Mouse (Mus musculus) CH12.LX (cell line): ENCODE data around the gene Cnot11. TPM values are rescaled to one million over a fixed set of nuclear protein-coding genes. Genes with fewer than 3 reads are reported as not detected.

Experiments
- DNase-seq: peaks from one replicate; pipeline ENCODE4 v3.0.0-alpha.2; 2013; ENCODE audit errors: extremely low read depth
- H3K27ac ChIP-seq: 2 replicates; pipeline ENCODE4 v1.5.1; 2012; ENCODE audit warnings: low read depth, mild to moderate bottlenecking, control low read depth, moderate library complexity; ENCODE audit not compliant: insufficient read depth
- H3K27me3 ChIP-seq: replicated peaks from 2 replicates; pipeline ENCODE3; 2012; ENCODE audit warnings: inconsistent platforms
- H3K36me3 ChIP-seq, 2 experiments: replicated peaks in 1 of 2; 2 replicates each; pipeline versions ENCODE3 to v1.6.1; 2012; ENCODE audit warnings: inconsistent platforms in 1 of 2, low read length in 1 of 2, mild to moderate bottlenecking in 1 of 2, mixed read lengths in 1 of 2, moderate library complexity in 1 of 2; ENCODE audit not compliant: control insufficient read depth in 1 of 2, insufficient read depth in 1 of 2
- H3K4me1 ChIP-seq, 2 experiments: 2 replicates each; pipeline ENCODE4 v1.6.1; 2012; ENCODE audit warnings: inconsistent platforms in 1 of 2, moderate library complexity in 1 of 2; ENCODE audit not compliant: insufficient read depth in 2 of 2, control insufficient read depth in 1 of 2
- H3K4me2 ChIP-seq: 2 replicates; pipeline ENCODE4 v1.6.1; 2012; ENCODE audit warnings: low read depth, mild to moderate bottlenecking, control low read depth; ENCODE audit not compliant: poor library complexity, insufficient read depth, severe bottlenecking
- H3K4me3 ChIP-seq, 3 experiments: fragments of 150-350 bp in 1 of 3; sonication (generic) in 1 of 3; replicated peaks in 1 of 3; 2 replicates each; pipeline versions ENCODE3 to v1.5.1; 2011 to 2012; ENCODE audit warnings: low read depth in 2 of 3, low read length in 2 of 3, mild to moderate bottlenecking in 2 of 3, moderate library complexity in 2 of 3, control low read depth in 1 of 3, improper control_type of control experiment in 1 of 3, inconsistent platforms in 1 of 3, mixed read lengths in 1 of 3; ENCODE audit not compliant: poor library complexity in 1 of 3
- H3K79me2 ChIP-seq: replicated peaks from 2 replicates; pipeline ENCODE4 v1.6.1; 2012; ENCODE audit warnings: mild to moderate bottlenecking, moderate library complexity; ENCODE audit not compliant: control insufficient read depth, poor library complexity, insufficient read depth, severe bottlenecking; ENCODE audit errors: extremely low read depth
- H3K9ac ChIP-seq: 2 replicates; pipeline ENCODE4 v1.6.1; 2012; ENCODE audit warnings: low read depth, mild to moderate bottlenecking, control low read depth, moderate library complexity; ENCODE audit not compliant: insufficient read depth
- H3K9me3 ChIP-seq: replicated peaks from 2 replicates; pipeline ENCODE3; 2012; ENCODE audit warnings: low read length, inconsistent platforms, mixed read lengths
- BHLHE40 ChIP-seq: IDR thresholded peaks from 2 replicates; pipeline ENCODE4 v1.6.1; 2011; ENCODE audit warnings: mild to moderate bottlenecking, low read depth, low read length, improper control_type of control experiment
- E2F4 ChIP-seq: IDR thresholded peaks from 2 replicates; pipeline ENCODE4 v1.6.1; 2011; ENCODE audit warnings: low read depth, low read length, improper control_type of control experiment; ENCODE audit not compliant: insufficient replicate concordance
- KAT2A ChIP-seq: IDR thresholded peaks from 2 replicates; pipeline ENCODE4 v1.6.1; 2012; ENCODE audit warnings: low read length, improper control_type of control experiment, inconsistent platforms; ENCODE audit not compliant: insufficient replicate concordance
- MAFK ChIP-seq: IDR thresholded peaks from 2 replicates; pipeline ENCODE4 v1.6.1; 2011; ENCODE audit warnings: low read length, improper control_type of control experiment; ENCODE audit not compliant: insufficient replicate concordance
- MAX ChIP-seq: IDR thresholded peaks from 2 replicates; pipeline ENCODE4 v1.6.1; 2011; ENCODE audit warnings: low read length, improper control_type of control experiment
- MAZ ChIP-seq: IDR thresholded peaks from 2 replicates; pipeline ENCODE4 v1.6.1; 2012; ENCODE audit warnings: low read depth, mild to moderate bottlenecking, inconsistent platforms, low read length, improper control_type of control experiment, moderate library complexity
- MEF2A ChIP-seq: IDR thresholded peaks from 2 replicates; pipeline ENCODE4 v1.6.1; 2014; ENCODE audit warnings: low read depth, mild to moderate bottlenecking, inconsistent platforms, low read length, improper control_type of control experiment, borderline replicate concordance
- NELFE ChIP-seq: IDR thresholded peaks from 2 replicates; pipeline ENCODE4 v1.6.1; 2011; ENCODE audit warnings: low read depth, low read length, improper control_type of control experiment
- PAX5 ChIP-seq: IDR thresholded peaks from 2 replicates; pipeline ENCODE4 v1.6.1; 2012; ENCODE audit warnings: low read length, inconsistent platforms, mixed read lengths
- POLR2A ChIP-seq: IDR thresholded peaks from 2 replicates; pipeline ENCODE4 v1.6.1; 2011; ENCODE audit warnings: low read depth, mild to moderate bottlenecking, improper control_type of control experiment, low read length
- POLR2AphosphoS2 ChIP-seq: IDR thresholded peaks from 2 replicates; pipeline ENCODE4 v1.6.1; 2011; ENCODE audit warnings: low read depth, low read length, improper control_type of control experiment
- RCOR1 ChIP-seq: conservative IDR thresholded peaks from 2 replicates; pipeline ENCODE4 v1.6.1; 2012; ENCODE audit warnings: low read depth, mild to moderate bottlenecking, inconsistent platforms, low read length, improper control_type of control experiment
- SIN3A ChIP-seq: IDR thresholded peaks from 2 replicates; pipeline ENCODE4 v1.6.1; 2012; ENCODE audit warnings: low read length, improper control_type of control experiment, inconsistent platforms
- TBP ChIP-seq: conservative IDR thresholded peaks from 2 replicates; pipeline ENCODE4 v1.6.1; 2011; ENCODE audit warnings: low read depth, low read length, improper control_type of control experiment
- USF1 ChIP-seq: IDR thresholded peaks from 2 replicates; pipeline ENCODE4 v1.6.1; 2014; ENCODE audit warnings: low read depth, mild to moderate bottlenecking, inconsistent platforms, low read length, improper control_type of control experiment
- ZKSCAN1 ChIP-seq: IDR thresholded peaks from 2 replicates; pipeline ENCODE4 v1.6.1; 2012; ENCODE audit warnings: low read depth, inconsistent platforms, low read length, improper control_type of control experiment, borderline replicate concordance
- ZMIZ1 ChIP-seq: IDR thresholded peaks from 2 replicates; pipeline ENCODE4 v1.6.1; 2012; ENCODE audit warnings: low read depth, mild to moderate bottlenecking, inconsistent platforms, low read length, improper control_type of control experiment
- dilution Hi-C: fragments of 300-500 bp; cut with MboI; formaldehyde crosslinking; loops from 2 replicates; pipeline ENCODE4 v1.14.3; 2020; ENCODE audit warnings: low sequenced_read_pairs; ENCODE audit not compliant: extremely low pct_unique_long_range_greater_than_20kb, extremely low pct_ligation_motif_present
- in situ Hi-C: fragments of 300-500 bp; cut with MboI; formaldehyde crosslinking; loops from 3 replicates; pipeline ENCODE4 v1.14.3; 2019; ENCODE audit warnings: low sequenced_read_pairs, low pct_ligation_motif_present, low pct_unique_long_range_greater_than_20kb, mixed read lengths
- polyA plus RNA-seq: library from polyadenylated mRNA; unstranded; fragments of >175 nt; gene quantifications from 2 replicates; pipeline ENCODE4 v1.2.1, GENCODE M21; 2012; ENCODE audit warnings: low read depth; ENCODE audit not compliant: insufficient read length
- total RNA-seq, 2 experiments: library from RNA; depleted of rRNA; stranded (reverse); fragments of 300-350 nt in 1 of 2; fragments of >200 nt in 1 of 2; gene quantifications; 2 replicates each; pipeline ENCODE4 v1.2.3; 2012 to 2014

Cnot11 gene
- total and polyA plus RNA-seq, 3 experiments = 15.3 to 34.9 (median 28.6) TPM

DNA sequence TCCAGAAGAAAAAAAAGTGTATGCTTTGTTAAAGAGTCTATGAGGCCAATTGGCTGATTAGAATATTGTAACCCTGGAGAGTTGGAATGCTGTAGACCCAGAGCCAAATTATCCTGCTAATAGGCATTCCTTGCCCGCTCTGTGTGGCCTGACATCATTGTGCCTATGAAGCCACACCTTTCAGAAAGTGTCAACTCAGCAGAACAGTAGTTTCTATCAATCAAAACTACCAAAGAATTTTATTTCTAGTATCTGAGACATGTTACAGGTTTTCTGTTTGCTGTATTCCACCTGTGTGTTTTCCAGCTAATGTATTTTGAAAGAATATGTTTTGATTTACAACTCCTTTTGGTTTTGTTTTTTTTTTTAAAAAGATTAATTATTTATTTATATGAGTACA, 22.6 kb upstream of the Cnot11 start:
- H3K4me2 ChIP-seq = peak overlapping the region; percentile 40; the same call in 1 of the 2 replicates
- no peak for TF ChIP-seq PAX5
- TF ChIP-seq MAFK = peak; percentile 91
- H3K27ac ChIP-seq = no peak overlapping the region
- in situ Hi-C loops (no loop called here), dilution Hi-C loops (no loop called here)
- H3K9ac ChIP-seq = no peak overlapping the region
- H3K79me2 ChIP-seq = no peaks in the 10 kb centered on the region
- no peak for DNase-seq
- H3K36me3 ChIP-seq = no peaks in the 10 kb centered on the region
- H3K4me1 ChIP-seq = peaks cover 7 to 8% of the 10 kb centered on the region in 2 experiments; a peak in 3 of 4 replicates
- H3K27me3 ChIP-seq = no peaks in the 10 kb centered on the region
- no peak overlapping the region for H3K4me3 ChIP-seq
- no peaks in the 10 kb centered on the region for H3K9me3 ChIP-seq

DNA sequence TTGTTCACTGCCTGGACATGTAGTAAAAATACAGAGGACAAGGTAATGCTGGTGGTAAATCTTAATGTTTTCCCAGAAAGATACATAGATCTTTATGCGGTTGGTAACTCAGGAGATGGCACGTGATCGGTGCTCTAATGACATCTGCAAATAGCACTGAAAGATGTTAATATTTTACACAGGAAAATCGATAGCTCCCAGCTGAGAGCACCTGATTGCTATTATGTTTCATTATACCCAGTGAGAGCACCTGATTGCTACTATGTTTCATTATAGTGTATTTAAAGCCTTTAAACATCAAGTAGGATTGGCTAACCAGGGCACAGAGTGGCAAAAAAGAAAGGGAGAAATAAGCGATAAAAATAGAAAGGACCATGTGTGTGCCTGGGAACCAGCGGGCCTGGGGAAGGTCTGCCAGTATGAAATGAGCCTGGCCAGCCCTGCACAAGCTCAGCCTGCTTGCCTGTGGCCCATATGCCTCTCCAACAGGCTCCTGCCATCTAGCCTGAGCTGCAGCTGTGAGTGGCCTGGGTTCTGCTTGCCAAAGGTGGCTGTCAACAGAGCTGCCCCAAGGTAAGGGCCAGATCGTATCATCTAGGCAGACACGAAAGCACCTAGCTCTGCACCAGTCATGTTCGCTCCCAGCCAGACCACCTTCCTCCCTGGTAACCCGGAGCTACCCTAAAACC, 19.3 kb upstream of the Cnot11 start:
- no peaks in the 10 kb centered on the region for H3K27me3 ChIP-seq
- in situ Hi-C loops = loop anchor here (5.0 kb wide), 1 partner anchor 508 kb away; no protein-coding TSS in a partner anchor
- no peak overlapping the region for H3K4me3 ChIP-seq
- no peaks in the 10 kb centered on the region for H3K36me3 ChIP-seq
- H3K79me2 ChIP-seq = no peaks in the 10 kb centered on the region
- no peak for TF ChIP-seq E2F4
- TF ChIP-seq ZMIZ1 = no peak
- TF ChIP-seq, all 38 proteins: peak for 0
- Histone ChIP-seq H3K4me2 (no peak overlapping the region), H3K4me1 (peaks cover 3 to 4% of the 10 kb centered on the region in 2 experiments; a peak in 3 of 4 replicates), H3K27ac (no peak overlapping the region), H3K9me3 (peaks cover 11% of the 10 kb centered on the region), H3K9ac (no peak overlapping the region)
- DNase-seq = no peak
- dilution Hi-C loops = no loop called here

DNA sequence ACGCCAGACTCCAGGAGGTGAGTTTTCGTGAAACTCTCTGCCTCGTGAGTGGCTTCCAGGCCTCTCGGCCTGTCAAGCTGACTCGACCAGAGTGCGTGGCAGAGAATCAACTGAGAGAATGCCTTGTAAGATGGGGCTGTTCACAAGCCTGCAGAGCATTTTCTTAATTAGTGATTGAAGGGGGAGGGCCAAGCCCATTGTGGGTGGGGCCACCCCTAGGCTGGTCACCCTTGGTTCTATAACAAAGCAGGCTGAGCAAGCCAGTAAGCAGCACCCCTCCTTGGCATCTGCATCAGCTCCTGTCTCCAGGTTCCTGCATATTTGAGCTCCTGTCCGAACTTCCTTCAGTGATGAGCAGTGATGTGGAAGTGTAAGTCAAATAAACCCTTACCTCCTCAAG, 13.5 kb upstream of the Cnot11 start:
- Histone ChIP-seq H3K27ac (no peak overlapping the region), H3K4me1 (no peaks in the 10 kb centered on the region), H3K4me3 (no peak overlapping the region), H3K36me3 (no peaks in the 10 kb centered on the region), H3K27me3 (no peaks in the 10 kb centered on the region), H3K4me2 (no peak overlapping the region), H3K79me2 (no peaks in the 10 kb centered on the region), H3K9ac (no peak overlapping the region), H3K9me3 (peaks cover 11% of the 10 kb centered on the region)
- in situ Hi-C loops (no loop called here), dilution Hi-C loops (no loop called here)
- no peak for DNase-seq
- no peak for TF ChIP-seq E2F4
- no peak for TF ChIP-seq ZKSCAN1
- no peak for TF ChIP-seq USF1
- no peak for TF ChIP-seq MAX
- TF ChIP-seq MAFK = no peak
- no peak for TF ChIP-seq NELFE
- no peak for TF ChIP-seq PAX5
- TF ChIP-seq RCOR1 = no peak
- no peak for TF ChIP-seq KAT2A
- TF ChIP-seq TBP = no peak
- no peak for TF ChIP-seq MAZ
- no peak for TF ChIP-seq MEF2A
- no peak for TF ChIP-seq BHLHE40
- TF ChIP-seq POLR2A = no peak
- TF ChIP-seq POLR2AphosphoS2 = no peak
- no peak for TF ChIP-seq SIN3A
